Mouse (Mus musculus): ENCODE results near the gene Nipal3. TPM values are rescaled to one million over a fixed set of nuclear protein-coding genes. Genes with fewer than 3 reads are reported as not detected.

The Nipal3 gene
- total and polyA plus RNA-seq, 3 experiments: 4.0 to 12.0 (median 6.4) TPM

DNA sequence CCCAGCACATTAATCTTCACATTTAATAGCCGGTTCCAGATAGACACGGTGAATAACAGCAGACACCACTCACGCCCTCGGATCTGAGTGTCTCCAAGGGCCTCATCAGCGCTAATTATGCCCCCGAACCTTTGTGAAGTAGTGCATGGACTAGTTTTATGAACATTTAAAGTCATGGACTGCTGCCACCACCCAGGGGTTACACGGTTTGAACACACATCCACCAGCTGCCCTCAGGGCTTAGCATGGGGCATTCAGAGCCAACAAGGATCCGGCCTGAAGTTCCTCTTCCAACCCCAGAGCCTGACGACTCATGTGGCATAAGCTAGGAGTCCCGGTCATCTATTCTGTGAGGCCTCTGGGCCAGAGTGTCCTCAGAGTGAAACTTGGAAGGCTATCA is 9.8 kb downstream of the Nipal3 start:
- in situ Hi-C loops (cut with MboI; ENCODE audit: low pct_ligation_motif_present, low pct_unique_long_range_greater_than_20kb, low sequenced_read_pairs) (no loop called here), dilution Hi-C loops (cut with MboI; ENCODE audit: extremely low pct_ligation_motif_present, extremely low pct_unique_long_range_greater_than_20kb, low sequenced_read_pairs) (no loop called here)
- no peak for DNase-seq (ENCODE audit: extremely low read depth)
- Histone ChIP-seq H3K9me3 (replicated peaks; ENCODE audit: low read length) (no peaks in the 10 kb centered on the region), H3K9ac (ENCODE audit: insufficient read depth, low read depth) (no peak overlapping the region), H3K27me3 (replicated peaks) (no peaks in the 10 kb centered on the region), H3K4me3 (replicated peaks in 1 of 3; ENCODE audit: low read depth in 2 of 3, low read length in 2 of 3, poor library complexity in 1 of 3) (no peak overlapping the region), H3K4me1 (ENCODE audit: control insufficient read depth in 1 of 2, insufficient read depth in 2 of 2) (peaks cover 0 to 19% of the 10 kb centered on the region in 2 experiments; a peak in 2 of 4 replicates), H3K79me2 (replicated peaks; ENCODE audit: control insufficient read depth, extremely low read depth, insufficient read depth, poor library complexity, severe bottlenecking) (no peaks in the 10 kb centered on the region), H3K36me3 (replicated peaks in 1 of 2; ENCODE audit: control insufficient read depth in 1 of 2, insufficient read depth in 1 of 2, low read length in 1 of 2) (peaks cover 15 to 62% of the 10 kb centered on the region in 2 experiments), H3K4me2 (ENCODE audit: insufficient read depth, low read depth, poor library complexity, severe bottlenecking) (no peak overlapping the region), H3K27ac (ENCODE audit: insufficient read depth, low read depth) (no peak overlapping the region)
- TF ChIP-seq MAFK (IDR thresholded peaks at IDR 0.05; ENCODE audit: insufficient replicate concordance, low read length) (no peak), BHLHE40 (IDR thresholded peaks at IDR 0.05; ENCODE audit: low read depth, low read length) (no peak), POLR2A (IDR thresholded peaks at IDR 0.05; ENCODE audit: low read depth, low read length) (no peak), MEF2A (IDR thresholded peaks at IDR 0.05; ENCODE audit: borderline replicate concordance, low read depth, low read length) (no peak), TCF12 (IDR thresholded peaks at IDR 0.05; ENCODE audit: low read depth, low read length) (no peak), ZKSCAN1 (IDR thresholded peaks at IDR 0.05; ENCODE audit: borderline replicate concordance, low read depth, low read length) (no peak), CHD1 (IDR thresholded peaks at IDR 0.05; ENCODE audit: low read depth, low read length) (no peak), ZMIZ1 (IDR thresholded peaks at IDR 0.05; ENCODE audit: low read depth, low read length) (no peak), SIN3A (IDR thresholded peaks at IDR 0.05; ENCODE audit: low read length) (no peak), ZC3H11A (IDR thresholded peaks at IDR 0.05; ENCODE audit: low read depth, low read length) (no peak), NRF1 (IDR thresholded peaks at IDR 0.05; ENCODE audit: low read depth, low read length) (no peak), MXI1 (IDR thresholded peaks at IDR 0.05; ENCODE audit: low read depth, low read length) (no peak), ZNF384 (IDR thresholded peaks at IDR 0.05; ENCODE audit: low read depth, low read length) (no peak), POLR2AphosphoS2 (IDR thresholded peaks at IDR 0.05; ENCODE audit: low read depth, low read length) (no peak), MAX (IDR thresholded peaks at IDR 0.05; ENCODE audit: low read length) (no peak), KAT2A (IDR thresholded peaks at IDR 0.05; ENCODE audit: insufficient replicate concordance, low read length) (no peak)

DNA sequence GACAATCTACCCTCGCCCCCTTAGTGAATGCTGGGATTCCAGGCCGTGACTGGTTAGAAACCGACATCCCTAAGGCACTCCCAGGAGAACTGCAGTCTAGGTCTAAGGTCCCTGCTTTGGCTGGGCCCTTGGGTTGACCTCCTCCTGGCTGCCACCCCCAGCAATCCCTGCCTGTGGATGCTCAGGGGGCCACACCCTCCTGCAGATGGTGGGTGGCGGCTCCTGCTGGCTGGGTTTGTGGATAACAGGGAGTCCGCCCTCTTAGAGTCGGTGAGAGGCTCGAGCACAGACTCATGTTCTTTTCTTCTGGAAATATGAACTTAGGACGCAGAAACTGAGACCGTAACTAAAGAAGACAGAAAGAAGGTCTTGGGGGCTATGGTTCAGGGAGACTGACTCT is 14.5 kb downstream of the Nipal3 start:
- no peaks in the 10 kb centered on the region for H3K9me3 ChIP-seq (replicated peaks; ENCODE audit: low read length)
- H3K27me3 ChIP-seq (replicated peaks): no peaks in the 10 kb centered on the region
- H3K9ac ChIP-seq (ENCODE audit: insufficient read depth, low read depth): no peak overlapping the region
- peaks cover 14 to 55% of the 10 kb centered on the region in 2 experiments for H3K36me3 ChIP-seq (replicated peaks in 1 of 2; ENCODE audit: control insufficient read depth in 1 of 2, insufficient read depth in 1 of 2, low read length in 1 of 2)
- dilution Hi-C loops (cut with MboI; ENCODE audit: extremely low pct_ligation_motif_present, extremely low pct_unique_long_range_greater_than_20kb, low sequenced_read_pairs) (no loop called here), in situ Hi-C loops (cut with MboI; ENCODE audit: low pct_ligation_motif_present, low pct_unique_long_range_greater_than_20kb, low sequenced_read_pairs) (no loop called here)
- no peak overlapping the region for H3K4me3 ChIP-seq (replicated peaks in 1 of 3; ENCODE audit: low read depth in 2 of 3, low read length in 2 of 3, poor library complexity in 1 of 3)
- H3K4me1 ChIP-seq (ENCODE audit: control insufficient read depth in 1 of 2, insufficient read depth in 2 of 2): peaks cover 0 to 11% of the 10 kb centered on the region in 2 experiments; a peak in 2 of 4 replicates
- TF ChIP-seq SMC3 (IDR thresholded peaks at IDR 0.05; ENCODE audit: low read depth, low read length) (no peak), CTCF (conservative IDR thresholded peaks at IDR 0.05 in 1 of 2, IDR thresholded peaks at IDR 0.05 in 1 of 2; ENCODE audit: low read depth in 2 of 2, low read length in 2 of 2) (peak in 1 of 2 experiments; percentile 28; a peak in 2 of 4 replicates), USF1 (IDR thresholded peaks at IDR 0.05; ENCODE audit: low read depth, low read length) (no peak), SIN3A (IDR thresholded peaks at IDR 0.05; ENCODE audit: low read length) (no peak)
- H3K79me2 ChIP-seq (replicated peaks; ENCODE audit: control insufficient read depth, extremely low read depth, insufficient read depth, poor library complexity, severe bottlenecking): no peaks in the 10 kb centered on the region
- H3K4me2 ChIP-seq (ENCODE audit: insufficient read depth, low read depth, poor library complexity, severe bottlenecking): no peak overlapping the region
- no peak overlapping the region for H3K27ac ChIP-seq (ENCODE audit: insufficient read depth, low read depth)
- DNase-seq (ENCODE audit: extremely low read depth): no peak

Measured in CH12.LX (cell line).